Mouse (Mus musculus) embryonic facial prominence, embryonic 13.5 days (tissue): ENCODE data around the gene Pcgf2. TPM values are rescaled to one million over a fixed set of nuclear protein-coding genes. Genes with fewer than 3 reads are reported as not detected.

Source experiments
- ATAC-seq: fragments of 200-750 bp; cut with Nextera tagmentation; 2 replicates; pipeline ENCODE4 v1.8.0; 2017; ENCODE audit warnings: low read depth; ENCODE audit not compliant: insufficient number of reproducible peaks, insufficient read depth, low FRiP score, low TSS enrichment
- H3K27ac ChIP-seq: fragments of 300-500 bp; sonication (generic); 2 replicates; pipeline ENCODE4 v1.5.1; 2015; ENCODE audit warnings: moderate library complexity, mild to moderate bottlenecking, inconsistent platforms
- H3K27me3 ChIP-seq: fragments of 300-500 bp; sonication (generic); 2 replicates; pipeline ENCODE4 v1.6.1; 2015; ENCODE audit warnings: mild to moderate bottlenecking, inconsistent platforms
- H3K36me3 ChIP-seq: fragments of 300-500 bp; sonication (generic); 2 replicates; pipeline ENCODE4 v1.6.1; 2015; ENCODE audit warnings: mild to moderate bottlenecking, inconsistent platforms
- H3K4me1 ChIP-seq: fragments of 300-500 bp; sonication (generic); 2 replicates; pipeline ENCODE4 v1.6.1; 2015; ENCODE audit warnings: inconsistent platforms
- H3K4me2 ChIP-seq: fragments of 300-500 bp; sonication (generic); 2 replicates; pipeline ENCODE4 v1.6.1; 2015; ENCODE audit warnings: moderate library complexity, mild to moderate bottlenecking, inconsistent platforms
- H3K4me3 ChIP-seq: fragments of 300-500 bp; sonication (generic); 2 replicates; pipeline ENCODE4 v1.5.1; 2015; ENCODE audit warnings: mild to moderate bottlenecking, inconsistent platforms
- H3K9ac ChIP-seq: fragments of 300-500 bp; sonication (generic); 2 replicates; pipeline ENCODE4 v1.6.1; 2015; ENCODE audit warnings: mild to moderate bottlenecking, inconsistent platforms
- H3K9me3 ChIP-seq: fragments of 300-500 bp; sonication (generic); 2 replicates; pipeline ENCODE4 v1.6.1; 2016; ENCODE audit warnings: inconsistent platforms
- WGBS: fragments of 180-500 bp; shearing (Covaris S2); methylation state at CpG from one replicate; pipeline ENCODE4 v1.1.7; 2015; ENCODE audit warnings: mixed read lengths; 5-methylcytosine and 5-hydroxymethylcytosine counted together
- polyA plus RNA-seq: library from polyadenylated mRNA; unstranded; fragments of >200 nt; fragmentation: Nextera tagmentation; extraction: Ambion mirVana; gene quantifications from 2 replicates; pipeline ENCODE4 v1.2.1, GENCODE M21; 2015

Gene Pcgf2
- polyA plus RNA-seq, 1 experiment from 2014 or later, result 20.9 TPM

DNA sequence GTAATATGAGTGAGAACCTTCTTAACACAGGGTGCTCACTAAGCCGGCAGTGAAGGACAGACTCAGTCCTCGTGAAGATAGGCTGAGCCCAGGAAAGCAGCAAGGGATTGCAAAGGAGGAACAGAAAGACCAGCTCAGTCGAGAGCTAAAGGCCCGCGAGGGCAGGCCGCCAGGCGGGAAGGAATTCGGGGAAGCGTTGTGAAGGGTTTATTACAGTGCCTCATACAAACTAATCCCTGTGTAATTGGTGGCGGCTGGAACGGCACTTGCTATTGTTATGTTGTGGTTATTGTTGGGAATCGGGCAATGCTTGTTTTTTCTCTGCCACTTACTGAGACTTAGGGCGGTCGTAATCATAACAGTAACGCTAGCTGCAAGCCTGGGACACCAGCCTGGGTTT lies 22.9 kb downstream of the Pcgf2 start:
- no peaks in the 10 kb centered on the region for H3K9me3 ChIP-seq
- no peak overlapping the region for H3K9ac ChIP-seq
- ATAC-seq, result no peak
- no peaks in the 10 kb centered on the region for H3K27me3 ChIP-seq
- no peak overlapping the region for H3K4me3 ChIP-seq
- no peak overlapping the region for H3K27ac ChIP-seq
- H3K4me1 ChIP-seq, result peaks cover 12% of the 10 kb centered on the region; the same call in 1 of the 2 replicates
- H3K36me3 ChIP-seq, result peaks cover 97% of the 10 kb centered on the region
- WGBS, result 42% methylated on average over 15 of the region's 15 CpGs
- H3K4me2 ChIP-seq, result no peak overlapping the region

- no peak for ATAC-seq
- Histone ChIP-seq H3K4me1 (peaks cover 13% of the 10 kb centered on the region), H3K4me2 (no peak overlapping the region), H3K9me3 (no peaks in the 10 kb centered on the region), H3K27me3 (no peaks in the 10 kb centered on the region), H3K36me3 (peaks cover 97% of the 10 kb centered on the region), H3K27ac (no peak overlapping the region), H3K4me3 (no peak overlapping the region), H3K9ac (no peak overlapping the region)
- 76% methylated on average over 15 of the region's 15 CpGs for WGBS
Measured at GRCm38 (mm10) chr11:97676050-97676754, 24.1 kb downstream of the Pcgf2 start.

DNA sequence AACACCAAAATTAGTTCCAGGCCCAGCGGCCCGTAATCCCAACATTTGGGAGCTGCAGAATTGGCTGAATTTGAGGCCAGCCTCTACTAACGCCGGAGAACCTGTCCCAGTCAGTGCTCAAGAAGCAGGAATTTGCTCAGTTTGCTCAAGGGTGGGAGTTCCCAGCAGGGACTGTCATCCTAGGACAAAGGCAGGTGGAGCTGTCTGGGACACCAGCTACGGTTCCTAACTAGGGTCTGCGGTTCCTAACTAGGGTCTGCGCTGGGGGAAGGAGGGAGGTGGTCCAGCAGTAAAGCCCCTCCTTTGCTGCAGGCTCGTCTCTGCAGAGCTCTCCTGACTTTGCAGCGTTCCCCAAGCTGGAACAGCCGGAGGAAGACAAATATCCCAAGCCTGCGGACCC lies 27.1 kb downstream of the Pcgf2 start:
- 82% methylated on average over 11 of the region's 11 CpGs for WGBS
- H3K9me3 ChIP-seq, result no peaks in the 10 kb centered on the region

DNA sequence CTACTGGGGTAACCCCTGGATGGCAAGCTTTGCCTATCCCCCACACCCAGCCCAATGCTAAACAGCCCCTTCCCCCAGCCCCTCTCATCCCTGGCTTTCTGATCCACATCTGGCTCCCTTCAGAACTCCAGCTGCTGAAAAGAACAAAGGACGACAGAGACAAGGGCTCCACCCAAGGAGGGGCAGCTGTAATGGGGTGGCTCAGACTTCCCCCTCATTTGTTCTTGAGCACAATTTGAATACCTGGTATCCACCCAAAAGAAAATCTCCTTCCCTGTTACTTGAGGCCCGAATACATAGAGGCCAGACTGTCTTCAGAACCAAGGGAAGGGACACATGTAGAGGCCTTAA lies 29.1 kb downstream of the Pcgf2 start:
- H3K4me1 ChIP-seq, result peaks cover 29% of the 10 kb centered on the region
- H3K4me3 ChIP-seq, result no peak overlapping the region
- H3K36me3 ChIP-seq, result peaks cover 99% of the 10 kb centered on the region
- H3K9me3 ChIP-seq, result no peaks in the 10 kb centered on the region
- no peaks in the 10 kb centered on the region for H3K27me3 ChIP-seq
- H3K9ac ChIP-seq, result 0 out of 2 replicates have a peak overlapping the region, but pooled peaks have one; percentile 36
- WGBS, result 34% methylated on average over 2 of the region's 2 CpGs
- H3K27ac ChIP-seq, result peak overlapping the region; percentile 66
- H3K4me2 ChIP-seq, result no peak overlapping the region
- ATAC-seq, result no peak

More for the DNA sequence above, 27.1 kb downstream of the Pcgf2 start:
- Histone ChIP-seq H3K36me3 (peaks cover 100% of the 10 kb centered on the region), H3K9ac (no peak overlapping the region), H3K4me3 (no peak overlapping the region), H3K4me2 (no peak overlapping the region), H3K27me3 (no peaks in the 10 kb centered on the region), H3K27ac (no peak overlapping the region), H3K4me1 (peaks cover 41% of the 10 kb centered on the region)
- ATAC-seq, result no peak

DNA sequence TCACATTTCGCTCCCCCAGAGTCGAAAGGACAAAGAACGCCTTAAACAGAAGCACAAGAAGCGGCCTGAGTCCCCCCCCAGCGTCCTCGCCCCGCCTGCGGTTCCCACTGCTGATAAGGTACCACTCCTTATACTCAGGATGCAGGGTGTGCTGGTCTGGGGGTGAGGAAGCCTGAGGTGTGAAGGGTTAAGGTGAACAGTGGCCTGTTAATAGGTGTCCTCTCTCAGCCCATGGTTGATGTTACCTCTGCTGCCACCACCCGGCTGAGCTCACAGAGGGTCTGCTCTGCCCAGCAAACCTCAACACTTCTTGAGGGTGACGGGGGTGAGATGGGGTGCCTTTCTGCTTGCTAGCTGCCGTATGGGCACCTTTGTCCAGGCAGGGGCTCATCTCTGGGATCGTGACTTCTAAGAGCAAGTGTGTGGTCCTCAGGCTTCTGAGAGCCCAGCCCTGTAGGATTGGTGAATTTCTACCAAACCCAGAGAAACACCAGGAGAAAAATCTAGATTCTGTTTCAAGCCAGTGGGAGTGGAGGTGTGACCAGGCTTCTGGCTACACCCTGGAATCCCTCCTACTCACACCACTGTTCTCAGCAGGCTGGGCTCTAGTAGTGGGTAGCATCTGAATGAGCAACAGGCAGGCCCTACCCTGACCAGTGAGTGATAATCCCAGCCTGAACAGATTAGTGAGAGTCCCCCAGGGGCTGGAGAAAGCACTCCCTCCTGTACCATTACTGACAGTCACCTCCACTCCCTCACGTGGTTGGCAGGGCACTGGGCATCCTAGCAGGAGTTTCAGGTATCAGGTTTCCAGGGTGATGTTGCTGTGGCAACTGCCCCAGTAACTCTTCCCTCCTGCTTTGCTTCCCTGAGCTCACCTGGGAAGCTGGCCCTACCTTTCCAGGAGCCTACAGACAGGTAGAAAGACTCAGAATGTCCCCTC lies 29.8 kb downstream of the Pcgf2 start:
- 56% methylated on average over 13 of the region's 13 CpGs for WGBS
- ATAC-seq, result no peak
- Histone ChIP-seq H3K36me3 (peaks cover 99% of the 10 kb centered on the region), H3K4me3 (no peak overlapping the region), H3K27ac (peak overlapping the region; percentile 66), H3K27me3 (no peaks in the 10 kb centered on the region), H3K9me3 (no peaks in the 10 kb centered on the region), H3K4me2 (no peak overlapping the region), H3K9ac (0 out of 2 replicates have a peak overlapping the region, but pooled peaks have one; percentile 36), H3K4me1 (peaks cover 29% of the 10 kb centered on the region)

- 21% methylated on average over 6 of the region's 6 CpGs for WGBS
- no peak overlapping the region for H3K4me3 ChIP-seq
- peaks cover 96% of the 10 kb centered on the region for H3K36me3 ChIP-seq
- H3K27me3 ChIP-seq, result no peaks in the 10 kb centered on the region
- peak overlapping the region; percentile 37; the same call in 1 of the 2 replicates for H3K9ac ChIP-seq
- H3K27ac ChIP-seq, result peak overlapping the region; percentile 48
- H3K4me2 ChIP-seq, result no peak overlapping the region
- ATAC-seq, result no peak
- H3K9me3 ChIP-seq, result no peaks in the 10 kb centered on the region
- H3K4me1 ChIP-seq, result peaks cover 36% of the 10 kb centered on the region
Measured at GRCm38 (mm10) chr11:97669829-97670228, 30.5 kb downstream of the Pcgf2 start.

DNA sequence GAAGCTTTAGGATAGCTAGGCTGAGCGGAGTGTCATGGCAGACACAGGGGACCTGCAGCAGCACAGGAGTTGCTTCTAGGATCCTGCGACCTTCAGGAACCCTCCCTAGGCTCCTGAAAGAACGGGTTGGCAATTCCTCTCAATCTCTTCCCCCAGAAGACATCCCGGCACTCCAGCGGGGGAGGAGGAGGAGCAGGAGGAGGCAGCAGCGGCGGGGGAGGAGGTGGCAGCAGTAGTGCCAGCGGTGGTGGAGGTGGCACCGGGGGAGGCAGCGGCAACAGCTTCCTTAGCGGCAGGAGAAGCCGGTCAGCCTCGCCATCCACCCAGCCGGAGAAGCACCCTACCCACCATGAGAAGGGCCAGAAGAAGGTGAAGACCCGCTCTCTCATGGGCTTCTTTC lies 31.0 kb downstream of the Pcgf2 start:
- Histone ChIP-seq H3K27me3 (no peaks in the 10 kb centered on the region), H3K4me1 (peaks cover 41% of the 10 kb centered on the region), H3K4me2 (no peak overlapping the region), H3K4me3 (no peak overlapping the region), H3K9ac (peak overlapping the region; percentile 37; the same call in 1 of the 2 replicates), H3K27ac (peak overlapping the region; percentile 22; the same call in 1 of the 2 replicates), H3K9me3 (no peaks in the 10 kb centered on the region), H3K36me3 (peaks cover 90% of the 10 kb centered on the region)
- WGBS, result 51% methylated on average over 15 of the region's 15 CpGs
- ATAC-seq, result no peak

- H3K36me3 ChIP-seq, result peaks cover 79% of the 10 kb centered on the region
- peaks cover 43% of the 10 kb centered on the region for H3K4me1 ChIP-seq
- 88% methylated on average over 7 of the region's 7 CpGs for WGBS
- no peak overlapping the region for H3K27ac ChIP-seq
- no peak for ATAC-seq
- no peak overlapping the region for H3K9ac ChIP-seq
- no peaks in the 10 kb centered on the region for H3K9me3 ChIP-seq
- H3K4me3 ChIP-seq, result no peak overlapping the region
- H3K4me2 ChIP-seq, result no peak overlapping the region
- no peaks in the 10 kb centered on the region for H3K27me3 ChIP-seq
Measured at GRCm38 (mm10) chr11:97668160-97668559, 32.1 kb downstream of the Pcgf2 start.

GRCm38 (mm10) chr11:97666794-97667193 lies 33.5 kb downstream of the Pcgf2 start:
- Histone ChIP-seq H3K4me3 (no peak overlapping the region), H3K36me3 (peaks cover 65% of the 10 kb centered on the region), H3K4me2 (no peak overlapping the region), H3K9ac (no peak overlapping the region), H3K4me1 (peaks cover 53% of the 10 kb centered on the region), H3K27me3 (peaks cover 7% of the 10 kb centered on the region), H3K27ac (no peak overlapping the region), H3K9me3 (no peaks in the 10 kb centered on the region)
- 84% methylated on average over 15 of the region's 15 CpGs for WGBS
- ATAC-seq, result no peak

GRCm38 (mm10) chr11:97666221-97666620 lies 34.1 kb downstream of the Pcgf2 start:
- no peak overlapping the region for H3K4me3 ChIP-seq
- H3K9me3 ChIP-seq, result no peaks in the 10 kb centered on the region
- H3K9ac ChIP-seq, result no peak overlapping the region
- 92% methylated on average over 7 of the region's 7 CpGs for WGBS
- H3K4me1 ChIP-seq, result peaks cover 58% of the 10 kb centered on the region
- ATAC-seq, result no peak
- H3K27me3 ChIP-seq, result peaks cover 12% of the 10 kb centered on the region
- H3K27ac ChIP-seq, result no peak overlapping the region
- peaks cover 59% of the 10 kb centered on the region for H3K36me3 ChIP-seq
- no peak overlapping the region for H3K4me2 ChIP-seq

GRCm38 (mm10) chr11:97665431-97665830 lies 34.9 kb downstream of the Pcgf2 start:
- H3K4me3 ChIP-seq, result peak overlapping the region; percentile 85; the same call in 1 of the 2 replicates
- peaks cover 58% of the 10 kb centered on the region for H3K4me1 ChIP-seq
- peak overlapping the region; percentile 85; the same call in 1 of the 2 replicates for H3K9ac ChIP-seq
- peaks cover 20% of the 10 kb centered on the region for H3K27me3 ChIP-seq
- 86% methylated on average over 13 of the region's 13 CpGs for WGBS
- no peaks in the 10 kb centered on the region for H3K9me3 ChIP-seq
- no peak overlapping the region for H3K27ac ChIP-seq
- H3K4me2 ChIP-seq, result peak overlapping the region; percentile 78; the same call in 1 of the 2 replicates
- ATAC-seq, result no peak
- H3K36me3 ChIP-seq, result peaks cover 52% of the 10 kb centered on the region
